Mouse (Mus musculus): Measurements from ENCODE around the gene Nfkb1.
A peak's percentile ranks its signal among the peaks of the same experiment; 100 is the strongest.

Nfkb1 gene

GRCm38 (mm10) chr3:135585482-135585881 is 105.9 kb downstream of the Nfkb1 start:
- H3K36me3 ChIP-seq (ENCODE audit: control insufficient read depth, insufficient read depth, low read length, poor library complexity, severe bottlenecking) = peaks cover 18% of the 10 kb centered on the region
- no peak for DNase-seq (ENCODE audit: low read depth, low spot score)
- no peaks in the 10 kb centered on the region for H3K27me3 ChIP-seq (ENCODE audit: control insufficient read depth, insufficient read depth, low read length, poor library complexity, severe bottlenecking)

DNA sequence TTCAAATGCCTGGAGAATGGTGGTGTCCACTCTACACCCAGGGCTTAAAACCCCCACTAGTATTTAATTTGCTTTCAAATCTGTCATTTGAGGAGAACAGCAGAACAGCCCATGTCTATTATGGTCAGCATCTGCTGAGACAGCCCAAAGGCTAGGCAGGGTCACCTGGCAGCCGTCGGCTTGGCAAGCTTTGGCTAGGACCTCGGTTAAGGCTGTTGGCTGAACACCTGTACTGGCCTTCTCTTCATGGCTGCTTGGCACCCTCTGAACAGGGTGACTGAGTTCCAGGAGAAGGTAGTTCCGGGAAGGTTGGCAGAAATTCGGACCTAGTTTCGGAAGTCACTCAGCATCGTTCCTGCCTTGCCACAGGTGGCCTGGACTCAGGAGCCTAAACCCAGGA is 109.1 kb downstream of the Nfkb1 start:
- H3K27me3 ChIP-seq (ENCODE audit: control insufficient read depth, insufficient read depth, low read length, poor library complexity, severe bottlenecking) = no peaks in the 10 kb centered on the region
- peaks cover 2% of the 10 kb centered on the region for H3K36me3 ChIP-seq (ENCODE audit: control insufficient read depth, insufficient read depth, low read length, poor library complexity, severe bottlenecking)
- DNase-seq (ENCODE audit: low read depth, low spot score) = no peak

DNA sequence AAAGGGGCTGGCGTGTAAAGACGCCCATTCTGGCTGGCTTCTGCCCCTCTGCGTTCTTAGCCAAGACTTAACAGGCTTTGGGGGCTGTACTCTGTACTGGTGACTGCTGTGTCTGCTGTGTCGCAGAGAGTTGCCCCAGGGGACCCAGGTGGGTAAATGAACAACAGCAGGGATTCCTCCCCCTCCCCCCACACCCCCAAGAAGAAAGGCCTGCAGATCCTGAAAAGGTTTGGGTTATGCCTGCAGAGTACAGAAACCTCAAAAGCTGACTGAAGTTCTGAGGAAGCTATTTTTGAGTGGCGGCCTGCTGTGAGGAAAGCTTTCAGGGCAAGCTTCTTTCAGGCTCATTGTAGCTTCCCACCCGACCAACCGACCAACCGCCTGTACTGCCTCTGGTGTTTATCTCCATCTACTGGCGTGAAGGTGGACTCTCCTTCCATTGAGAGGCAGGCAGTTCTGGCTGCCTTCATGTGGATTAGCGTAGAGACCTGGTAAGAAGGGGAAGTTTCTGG is 109.7 kb downstream of the Nfkb1 start:
- DNase-seq (ENCODE audit: low read depth, low spot score) = peak; percentile 75

GRCm38 (mm10) chr3:135580439-135581275 is 110.7 kb downstream of the Nfkb1 start:
- Histone ChIP-seq H3K27me3 (ENCODE audit: control insufficient read depth, insufficient read depth, low read length, poor library complexity, severe bottlenecking) (no peaks in the 10 kb centered on the region), H3K36me3 (ENCODE audit: control insufficient read depth, insufficient read depth, low read length, poor library complexity, severe bottlenecking) (no peaks in the 10 kb centered on the region)
- DNase-seq (ENCODE audit: low read depth, low spot score) = peak; percentile 75

More for the DNA sequence above, 109.7 kb downstream of the Nfkb1 start:
- no peaks in the 10 kb centered on the region for H3K27me3 ChIP-seq (ENCODE audit: control insufficient read depth, insufficient read depth, low read length, poor library complexity, severe bottlenecking)
- H3K36me3 ChIP-seq (ENCODE audit: control insufficient read depth, insufficient read depth, low read length, poor library complexity, severe bottlenecking) = no peaks in the 10 kb centered on the region; the same call in none of the 2 replicates

- peak; percentile 63 for DNase-seq (ENCODE audit: low read depth, low spot score)
- H3K36me3 ChIP-seq (ENCODE audit: control insufficient read depth, insufficient read depth, low read length, poor library complexity, severe bottlenecking) = no peaks in the 10 kb centered on the region
- H3K27me3 ChIP-seq (ENCODE audit: control insufficient read depth, insufficient read depth, low read length, poor library complexity, severe bottlenecking) = no peaks in the 10 kb centered on the region
Observed at GRCm38 (mm10) chr3:135579179-135579578, 112.2 kb downstream of the Nfkb1 start.

DNA sequence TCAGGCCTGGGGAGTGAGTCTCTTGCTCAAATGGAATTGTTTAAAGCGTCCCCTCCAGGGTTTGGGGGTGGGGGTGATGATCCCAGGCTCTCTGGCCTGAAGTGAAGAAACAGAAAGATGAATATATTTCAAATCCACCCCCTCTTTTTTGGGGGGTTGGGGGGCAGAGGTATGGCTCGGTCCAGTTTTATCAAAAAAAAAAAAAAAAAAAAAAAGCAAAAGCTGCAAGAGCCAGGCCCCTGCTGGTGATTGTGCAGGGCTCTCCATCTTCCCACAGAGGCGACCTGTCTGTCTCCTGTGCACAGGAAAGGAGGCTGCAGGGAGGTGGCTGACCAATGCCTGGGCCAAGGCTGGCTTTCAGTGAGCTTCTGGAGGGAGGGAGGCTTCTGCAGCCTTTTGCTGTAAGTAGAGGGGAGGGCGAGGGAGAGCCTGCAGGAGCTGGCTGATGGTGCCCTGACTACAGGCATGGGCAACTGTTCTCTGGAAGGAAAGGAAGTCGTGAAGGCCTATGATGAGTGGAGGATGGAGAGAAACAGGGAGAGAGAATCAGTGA is 112.7 kb downstream of the Nfkb1 start:
- Histone ChIP-seq H3K27me3 (ENCODE audit: control insufficient read depth, insufficient read depth, low read length, poor library complexity, severe bottlenecking) (no peaks in the 10 kb centered on the region), H3K36me3 (ENCODE audit: control insufficient read depth, insufficient read depth, low read length, poor library complexity, severe bottlenecking) (no peaks in the 10 kb centered on the region)
- no peak for DNase-seq (ENCODE audit: low read depth, low spot score)

DNA sequence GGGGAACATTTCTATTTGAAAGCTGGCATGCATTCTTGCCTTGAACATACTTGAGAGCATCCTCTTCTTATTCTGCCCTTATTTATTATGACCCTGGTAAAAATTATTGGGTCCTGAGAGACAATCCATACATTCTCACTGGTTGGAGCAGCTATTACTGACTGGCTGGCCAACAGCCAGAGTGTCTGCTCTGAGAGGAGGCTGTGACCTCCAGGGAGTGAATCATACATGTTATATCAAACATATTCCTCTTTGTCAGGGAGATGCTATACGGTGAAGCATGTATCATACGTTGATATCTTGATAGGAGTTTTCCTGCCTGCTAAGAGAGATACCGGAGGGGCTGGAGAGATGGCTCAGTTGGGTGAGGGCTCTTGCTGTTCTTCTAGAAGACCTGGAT is 116.2 kb downstream of the Nfkb1 start:
- no peak for DNase-seq (ENCODE audit: low read depth, low spot score)
- Histone ChIP-seq H3K27me3 (ENCODE audit: control insufficient read depth, insufficient read depth, low read length, poor library complexity, severe bottlenecking) (no peaks in the 10 kb centered on the region), H3K36me3 (ENCODE audit: control insufficient read depth, insufficient read depth, low read length, poor library complexity, severe bottlenecking) (no peaks in the 10 kb centered on the region)

DNA sequence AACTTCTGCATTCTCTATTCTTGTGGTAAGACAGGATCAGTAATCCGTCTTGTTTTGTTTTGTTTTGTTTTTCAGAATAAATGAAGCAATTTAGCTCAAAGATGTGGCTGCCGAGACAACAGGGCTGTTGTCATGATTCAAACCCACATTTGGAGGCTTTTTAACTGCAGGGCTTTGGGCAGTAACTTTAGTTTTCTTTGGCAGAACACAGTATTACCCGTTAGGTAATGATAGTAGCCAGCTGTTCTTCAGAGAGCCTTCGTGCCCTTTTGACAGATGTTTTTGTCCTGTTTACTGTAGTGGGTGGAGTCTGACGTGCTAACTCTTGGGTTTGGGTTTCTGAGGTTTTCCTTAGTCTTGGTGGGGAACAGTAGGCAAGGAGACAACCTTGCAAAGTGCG is 118.3 kb downstream of the Nfkb1 start:
- no peak for DNase-seq (ENCODE audit: low read depth, low spot score)
- H3K27me3 ChIP-seq (ENCODE audit: control insufficient read depth, insufficient read depth, low read length, poor library complexity, severe bottlenecking) = no peaks in the 10 kb centered on the region

GRCm38 (mm10) chr3:135571540-135571939 is 119.8 kb downstream of the Nfkb1 start:
- no peak for DNase-seq (ENCODE audit: low read depth, low spot score)
- H3K36me3 ChIP-seq (ENCODE audit: control insufficient read depth, insufficient read depth, low read length, poor library complexity, severe bottlenecking) = no peaks in the 10 kb centered on the region
- no peaks in the 10 kb centered on the region for H3K27me3 ChIP-seq (ENCODE audit: control insufficient read depth, insufficient read depth, low read length, poor library complexity, severe bottlenecking)

More for the DNA sequence above, 118.3 kb downstream of the Nfkb1 start:
- H3K36me3 ChIP-seq (ENCODE audit: control insufficient read depth, insufficient read depth, low read length, poor library complexity, severe bottlenecking) = no peaks in the 10 kb centered on the region

GRCm38 (mm10) chr3:135568633-135569032 is 122.7 kb downstream of the Nfkb1 start:
- H3K27me3 ChIP-seq (ENCODE audit: control insufficient read depth, insufficient read depth, low read length, poor library complexity, severe bottlenecking) = no peaks in the 10 kb centered on the region
- DNase-seq (ENCODE audit: low read depth, low spot score) = peak; percentile 15
- no peaks in the 10 kb centered on the region for H3K36me3 ChIP-seq (ENCODE audit: control insufficient read depth, insufficient read depth, low read length, poor library complexity, severe bottlenecking)

DNA sequence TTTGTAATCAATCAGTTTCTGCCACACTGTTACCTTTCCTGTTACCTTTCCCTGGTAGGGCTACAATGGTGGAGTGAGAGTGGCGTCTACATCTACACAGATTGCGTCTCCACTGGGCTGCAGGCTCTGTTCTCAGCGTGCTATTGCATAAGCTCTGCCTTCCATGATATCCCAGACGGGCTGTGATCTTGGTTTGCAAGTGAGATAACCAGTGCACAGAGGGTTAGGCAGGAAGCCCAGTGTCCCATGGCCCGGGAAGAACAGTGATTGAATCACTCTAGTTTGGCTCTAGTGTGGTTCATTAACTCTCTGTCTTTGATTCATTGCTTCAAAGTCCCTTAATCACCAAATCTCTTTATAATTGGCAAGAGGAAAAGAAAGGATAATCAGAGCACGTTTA is 123.5 kb downstream of the Nfkb1 start:
- DNase-seq (ENCODE audit: low read depth, low spot score) = no peak
- Histone ChIP-seq H3K27me3 (ENCODE audit: control insufficient read depth, insufficient read depth, low read length, poor library complexity, severe bottlenecking) (no peaks in the 10 kb centered on the region), H3K36me3 (ENCODE audit: control insufficient read depth, insufficient read depth, low read length, poor library complexity, severe bottlenecking) (no peaks in the 10 kb centered on the region; the same call in 1 of the 2 replicates)

DNA sequence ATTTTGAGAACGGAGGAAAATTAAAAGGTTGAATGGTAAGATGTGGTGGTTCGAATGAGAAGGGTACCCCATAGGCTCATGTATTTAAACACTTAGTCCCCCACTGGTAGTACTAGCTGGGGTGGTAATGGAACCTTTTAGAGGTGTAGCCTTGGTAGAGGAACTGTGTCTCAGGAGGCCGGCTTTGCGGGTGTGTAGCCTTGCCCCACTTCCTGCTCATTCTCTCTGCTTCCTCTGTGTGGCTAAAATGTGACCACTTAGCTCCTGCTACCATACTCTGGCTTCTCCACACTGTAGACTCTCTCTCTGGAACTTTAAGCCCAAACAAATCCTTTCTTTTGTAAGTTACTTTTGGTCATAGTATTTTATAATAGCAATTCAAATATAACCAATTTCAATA is 126.0 kb downstream of the Nfkb1 start:
- no peaks in the 10 kb centered on the region; the same call in 1 of the 2 replicates for H3K36me3 ChIP-seq (ENCODE audit: control insufficient read depth, insufficient read depth, low read length, poor library complexity, severe bottlenecking)
- no peaks in the 10 kb centered on the region for H3K27me3 ChIP-seq (ENCODE audit: control insufficient read depth, insufficient read depth, low read length, poor library complexity, severe bottlenecking)
- DNase-seq (ENCODE audit: low read depth, low spot score) = peak; percentile 71

- Histone ChIP-seq H3K27me3 (ENCODE audit: control insufficient read depth, insufficient read depth, low read length, poor library complexity, severe bottlenecking) (no peaks in the 10 kb centered on the region), H3K36me3 (ENCODE audit: control insufficient read depth, insufficient read depth, low read length, poor library complexity, severe bottlenecking) (no peaks in the 10 kb centered on the region; the same call in 1 of the 2 replicates)
- DNase-seq (ENCODE audit: low read depth, low spot score) = no peak
Observed at GRCm38 (mm10) chr3:135564706-135565105, 126.6 kb downstream of the Nfkb1 start.

GRCm38 (mm10) chr3:135563163-135563689 is 128.1 kb downstream of the Nfkb1 start:
- Histone ChIP-seq H3K36me3 (ENCODE audit: control insufficient read depth, insufficient read depth, low read length, poor library complexity, severe bottlenecking) (no peaks in the 10 kb centered on the region; the same call in 1 of the 2 replicates), H3K27me3 (ENCODE audit: control insufficient read depth, insufficient read depth, low read length, poor library complexity, severe bottlenecking) (no peaks in the 10 kb centered on the region)
- DNase-seq (ENCODE audit: low read depth, low spot score) = no peak

DNA sequence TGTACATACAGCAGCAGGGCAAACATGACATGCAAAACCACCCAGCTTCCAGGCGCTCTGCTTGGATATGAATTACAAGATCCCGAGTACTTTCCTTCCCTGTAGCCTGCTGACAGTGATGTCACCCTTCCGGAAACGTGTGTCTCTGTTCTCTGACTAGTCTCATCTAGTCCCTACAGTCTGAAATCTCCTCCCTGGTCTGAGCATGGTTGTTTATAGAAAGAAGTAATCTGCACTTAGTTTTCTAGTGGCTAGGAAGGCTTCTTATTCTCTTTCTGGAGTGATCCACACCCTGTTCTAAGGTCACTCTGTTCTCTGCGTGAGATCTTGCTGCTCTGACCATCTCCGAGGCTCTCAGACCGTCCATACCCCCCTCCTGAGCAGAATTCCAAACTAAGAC is 129.3 kb downstream of the Nfkb1 start:
- no peak for DNase-seq (ENCODE audit: low read depth, low spot score)
- H3K27me3 ChIP-seq (ENCODE audit: control insufficient read depth, insufficient read depth, low read length, poor library complexity, severe bottlenecking) = no peaks in the 10 kb centered on the region
- H3K36me3 ChIP-seq (ENCODE audit: control insufficient read depth, insufficient read depth, low read length, poor library complexity, severe bottlenecking) = no peaks in the 10 kb centered on the region; the same call in none of the 2 replicates
